Mouse (Mus musculus) embryo, embryonic 10.5 days (tissue): ENCODE data around the gene Hc.

Source experiments
- DNase-seq: peaks from one replicate; pipeline ENCODE4 v3.0.0-alpha.2; 2015; ENCODE audit warnings: low spot score

Gene Hc

GRCm38 (mm10) chr2:34976945-34977658 is 84.1 kb downstream of the Hc start:
- DNase-seq = no peak

GRCm38 (mm10) chr2:34976447-34976846 is 84.8 kb downstream of the Hc start:
- DNase-seq = no peak

GRCm38 (mm10) chr2:34973087-34973486 is 88.2 kb downstream of the Hc start:
- no peak for DNase-seq

- DNase-seq = no peak
Measured at GRCm38 (mm10) chr2:34971080-34971888, 90.0 kb downstream of the Hc start.

GRCm38 (mm10) chr2:34970092-34970750 is 91.0 kb downstream of the Hc start:
- DNase-seq = peak; percentile 82

- DNase-seq = no peak
Measured at GRCm38 (mm10) chr2:34969166-34969565, 92.1 kb downstream of the Hc start.

GRCm38 (mm10) chr2:34966243-34966934 is 94.8 kb downstream of the Hc start:
- no peak for DNase-seq

- DNase-seq = no peak
Measured at GRCm38 (mm10) chr2:34965806-34966205, 95.4 kb downstream of the Hc start.

- DNase-seq = peak; percentile 68
Measured at GRCm38 (mm10) chr2:34965293-34965692, 95.9 kb downstream of the Hc start.

- no peak for DNase-seq
Measured at GRCm38 (mm10) chr2:34964651-34965050, 96.6 kb downstream of the Hc start.

GRCm38 (mm10) chr2:34964230-34964629 is 97.0 kb downstream of the Hc start:
- DNase-seq = no peak

GRCm38 (mm10) chr2:34963371-34963956 is 97.8 kb downstream of the Hc start:
- no peak for DNase-seq

- no peak for DNase-seq
Measured at GRCm38 (mm10) chr2:34962893-34963292, 98.3 kb downstream of the Hc start.

GRCm38 (mm10) chr2:34962211-34962610 is 99.0 kb downstream of the Hc start:
- no peak for DNase-seq

GRCm38 (mm10) chr2:34961481-34962036 is 99.7 kb downstream of the Hc start, which contains the start of gene Traf1:
TSS of gene Traf1 (minus strand) at chr2:34961772.
- DNase-seq = no peak

- no peak for DNase-seq
Measured at GRCm38 (mm10) chr2:34960966-34961365, 100.3 kb downstream of the Hc start.

- DNase-seq = no peak
Measured at GRCm38 (mm10) chr2:34960466-34960865, 100.8 kb downstream of the Hc start.

- DNase-seq = no peak
Measured at GRCm38 (mm10) chr2:34958582-34958981, 102.7 kb downstream of the Hc start.

GRCm38 (mm10) chr2:34958036-34958435 is 103.2 kb downstream of the Hc start:
- DNase-seq = no peak

GRCm38 (mm10) chr2:34957405-34957804 is 103.8 kb downstream of the Hc start:
- DNase-seq = no peak

- DNase-seq = no peak
Measured at GRCm38 (mm10) chr2:34956941-34957340, 104.3 kb downstream of the Hc start.
